Comparison of ENCODE assay signal across 8 mouse cellular contexts in genomic region chr2:35131491-35131890, GRCm38 (mm10). TPM values are rescaled to one million over a fixed set of nuclear protein-coding genes. Genes with fewer than 3 reads are reported as not detected.
DNase-seq lines count a peak whose midpoint lies in the region; ATAC-seq lines count a peak whose summit lies in the region.

No protein-coding gene starts in this region.

- no peak overlapping the region for H3K4me3 ChIP-seq in liver, embryonic 11.5 days (ENCODE audit: low read depth, low read length)
- H3K4me3 ChIP-seq in forebrain, embryonic 11.5 days (ENCODE audit: low read depth, low read length): no peak overlapping the region
- H3K4me3 ChIP-seq in limb, embryonic 12.5 days (replicated peaks): peak overlapping the region; percentile 52
- peak overlapping the region; percentile 37 for H3K4me3 ChIP-seq in neural tube, embryonic 15.5 days (replicated peaks)

- peak overlapping the region; percentile 78; the same call in 1 of the 2 replicates for H3K4me2 ChIP-seq in liver, embryonic 11.5 days
- H3K4me2 ChIP-seq in forebrain, embryonic 11.5 days (ENCODE audit: low read depth, low read length, severe bottlenecking): no peak overlapping the region
- H3K4me2 ChIP-seq in limb, embryonic 12.5 days: peak overlapping the region; percentile 80
- H3K4me2 ChIP-seq in neural tube, embryonic 15.5 days: peak overlapping the region; percentile 47

- no peak for DNase-seq in liver, embryonic 11.5 days (ENCODE audit: low spot score)
- DNase-seq in liver: no peak
- DNase-seq in forebrain, embryonic 11.5 days (ENCODE audit: low spot score): no peak
- DNase-seq in adrenal gland, postnatal 25 days: no peak
- DNase-seq in thymus, postnatal 36 days: no peak
- DNase-seq in embryo, embryonic 10.5 days (ENCODE audit: low spot score): no peak

- no peak overlapping the region for H3K27ac ChIP-seq in liver, embryonic 11.5 days (ENCODE audit: low read depth, low read length)
- H3K27ac ChIP-seq in forebrain, embryonic 11.5 days (ENCODE audit: low read depth, low read length): no peak overlapping the region; the same call in 1 of the 2 replicates
- H3K27ac ChIP-seq in limb, embryonic 12.5 days: 0 out of 2 replicates have a peak overlapping the region, but pooled peaks have one; percentile 59
- H3K27ac ChIP-seq in neural tube, embryonic 15.5 days (replicated peaks): no peak overlapping the region

- H3K36me3 ChIP-seq in liver, embryonic 11.5 days (ENCODE audit: control insufficient read depth, insufficient read depth, low read length): no peaks in the 10 kb centered on the region; the same call in 1 of the 2 replicates
- H3K36me3 ChIP-seq in forebrain, embryonic 11.5 days (ENCODE audit: control insufficient read depth, insufficient read depth, low read length): no peaks in the 10 kb centered on the region; the same call in 1 of the 2 replicates
- H3K36me3 ChIP-seq in limb, embryonic 12.5 days: peaks cover 42% of the 10 kb centered on the region
- H3K36me3 ChIP-seq in neural tube, embryonic 15.5 days: peaks cover 22% of the 10 kb centered on the region

- no peaks in the 10 kb centered on the region for H3K4me1 ChIP-seq in liver, embryonic 11.5 days (replicated peaks; ENCODE audit: control insufficient read depth, insufficient read depth, low read length)
- H3K4me1 ChIP-seq in forebrain, embryonic 11.5 days (replicated peaks; ENCODE audit: control insufficient read depth, insufficient read depth, low read length): peaks cover 6% of the 10 kb centered on the region
- H3K4me1 ChIP-seq in limb, embryonic 12.5 days (replicated peaks): peaks cover 10% of the 10 kb centered on the region
- peaks cover 10% of the 10 kb centered on the region; the same call in 1 of the 2 replicates for H3K4me1 ChIP-seq in neural tube, embryonic 15.5 days

- ATAC-seq in liver, embryonic 11.5 days (replicated peaks; ENCODE audit: low FRiP score): no peak
- ATAC-seq in forebrain, embryonic 11.5 days (replicated peaks; ENCODE audit: low FRiP score): 0 out of 2 replicates have a peak, but pooled peaks have one; percentile 21
- ATAC-seq in limb, embryonic 12.5 days (ENCODE audit: insufficient number of reproducible peaks, insufficient read depth, low FRiP score, low TSS enrichment, low read depth): peak; percentile 66
- ATAC-seq in neural tube, embryonic 15.5 days (ENCODE audit: low FRiP score): no peak

- H3K9ac ChIP-seq in liver, embryonic 11.5 days (ENCODE audit: low read depth, low read length): no peak overlapping the region
- peak overlapping the region; percentile 37; the same call in 1 of the 2 replicates for H3K9ac ChIP-seq in forebrain, embryonic 11.5 days (ENCODE audit: low read length)
- H3K9ac ChIP-seq in limb, embryonic 12.5 days (replicated peaks): no peak overlapping the region
- H3K9ac ChIP-seq in neural tube, embryonic 15.5 days (replicated peaks): no peak overlapping the region

- no peaks in the 10 kb centered on the region for H3K9me3 ChIP-seq in liver, embryonic 11.5 days (ENCODE audit: control insufficient read depth, low read length)
- no peaks in the 10 kb centered on the region for H3K9me3 ChIP-seq in forebrain, embryonic 11.5 days (ENCODE audit: control insufficient read depth, low read length)
- H3K9me3 ChIP-seq in limb, embryonic 12.5 days: no peaks in the 10 kb centered on the region
- H3K9me3 ChIP-seq in neural tube, embryonic 15.5 days (replicated peaks): no peaks in the 10 kb centered on the region

- H3K27me3 ChIP-seq in liver, embryonic 11.5 days (replicated peaks; ENCODE audit: control insufficient read depth, insufficient read depth, low read length): no peaks in the 10 kb centered on the region
- no peaks in the 10 kb centered on the region for H3K27me3 ChIP-seq in forebrain, embryonic 11.5 days (ENCODE audit: control insufficient read depth, insufficient read depth, low read length)
- no peaks in the 10 kb centered on the region for H3K27me3 ChIP-seq in limb, embryonic 12.5 days
- no peaks in the 10 kb centered on the region for H3K27me3 ChIP-seq in neural tube, embryonic 15.5 days (replicated peaks)

RNA-seq across cellular contexts. Expression of gene Cntrl, which starts 22.2 kb away (rescaled TPM):
- 18.4 and 22.7 TPM in 2 replicates for polyA plus RNA-seq in liver, embryonic 11.5 days (2014; fragmentation: Nextera tagmentation; extraction: Ambion mirVana)
- 36.9 and 42.0 TPM in 2 replicates for polyA plus RNA-seq in forebrain, embryonic 11.5 days (2014; fragmentation: Nextera tagmentation; extraction: Ambion mirVana)
- 32.0 and 34.5 TPM in 2 replicates for polyA plus RNA-seq in limb, embryonic 12.5 days (2016; fragmentation: Nextera tagmentation; extraction: Ambion mirVana)
- 8.4 and 13.7 TPM in 2 replicates for polyA plus RNA-seq in neural tube, embryonic 15.5 days (2015; fragmentation: Nextera tagmentation; extraction: Ambion mirVana)
- total RNA-seq in adrenal gland, postnatal 25 days (2021): 26.8 and 28.4 TPM in 2 replicates

RNA-seq across cellular contexts. Expression of gene AI182371, which starts 30.1 kb away (rescaled TPM):
- 0.99 and 2.5 TPM in 2 replicates for polyA plus RNA-seq in liver, embryonic 11.5 days (2014; fragmentation: Nextera tagmentation; extraction: Ambion mirVana)
- polyA plus RNA-seq in forebrain, embryonic 11.5 days (2014; fragmentation: Nextera tagmentation; extraction: Ambion mirVana): 0.17 TPM in 1 of 2 replicates, not detected in the other
- 0.14 and 0.20 TPM in 2 replicates for polyA plus RNA-seq in limb, embryonic 12.5 days (2016; fragmentation: Nextera tagmentation; extraction: Ambion mirVana)
- polyA plus RNA-seq in neural tube, embryonic 15.5 days (2015; fragmentation: Nextera tagmentation; extraction: Ambion mirVana): 0.26 and 0.82 TPM in 2 replicates
- total RNA-seq in adrenal gland, postnatal 25 days (2021): 1.0 and 3.5 TPM in 2 replicates

Comparison
In these comparisons a context has a peak if more than half of its experiments do, and no peak if none do; other contexts are left out.
1. ATAC-seq: peak in forebrain, embryonic 11.5 days (single experiment) and limb, embryonic 12.5 days (single experiment); none in liver, embryonic 11.5 days (single experiment) and neural tube, embryonic 15.5 days (single experiment).
2. H3K4me3 ChIP-seq: peak in limb, embryonic 12.5 days (single experiment) and neural tube, embryonic 15.5 days (single experiment); none in liver, embryonic 11.5 days (single experiment) and forebrain, embryonic 11.5 days (single experiment).